14 mouse cellular contexts compared by ENCODE assay signal in genomic region chr2:6149801-6150200, GRCm38 (mm10). TPM values are rescaled to one million over a fixed set of nuclear protein-coding genes. Genes with fewer than 3 reads are reported as not detected.
"Had no signal": no experiment of that assay in that cellular context is flagged by ENCODE, and none has a peak within 500 bp of the region (broad histone marks: within the 10 kb centered on the region; RNA-seq: fewer than 3 reads in every experiment).

No protein-coding gene starts in this region.

- H3K9ac ChIP-seq: liver, embryonic 12.5 days; liver, embryonic 14.5 days; lung, embryonic 15.5 days; midbrain, embryonic 13.5 days; midbrain, embryonic 15.5 days; neural tube, embryonic 12.5 days had no signal

- ATAC-seq: liver, embryonic 12.5 days; midbrain, embryonic 13.5 days; midbrain, embryonic 15.5 days had no signal

- H3K27ac ChIP-seq: liver, embryonic 12.5 days; liver, embryonic 14.5 days; lung, embryonic 15.5 days; midbrain, embryonic 13.5 days; midbrain, embryonic 15.5 days; neural tube, embryonic 12.5 days had no signal

- DNase-seq: right cerebral cortex, postnatal 25 days; right cerebral cortex, postnatal 4 days; spleen, adult 18-20 months; thymus, adult 18-20 months; thymus, postnatal 14 days; thymus, postnatal 36 days had no signal

- H3K4me3 ChIP-seq: liver, embryonic 12.5 days; lung, embryonic 15.5 days; midbrain, embryonic 13.5 days; midbrain, embryonic 15.5 days; neural tube, embryonic 12.5 days had no signal

- H3K4me1 ChIP-seq: liver, embryonic 12.5 days; lung, embryonic 15.5 days; midbrain, embryonic 13.5 days; midbrain, embryonic 15.5 days; neural tube, embryonic 12.5 days had no signal

- H3K4me2 ChIP-seq: liver, embryonic 12.5 days; lung, embryonic 15.5 days; midbrain, embryonic 11.5 days; midbrain, embryonic 13.5 days; midbrain, embryonic 15.5 days; neural tube, embryonic 12.5 days had no signal

- H3K36me3 ChIP-seq: liver, embryonic 12.5 days; lung, embryonic 15.5 days; midbrain, embryonic 13.5 days; midbrain, embryonic 15.5 days; neural tube, embryonic 12.5 days had no signal

- H3K27me3 ChIP-seq: liver, embryonic 12.5 days; lung, embryonic 15.5 days; midbrain, embryonic 13.5 days; midbrain, embryonic 15.5 days; neural tube, embryonic 12.5 days had no signal

- H3K9me3 ChIP-seq: liver, embryonic 12.5 days; lung, embryonic 15.5 days; midbrain, embryonic 13.5 days; midbrain, embryonic 15.5 days; neural tube, embryonic 12.5 days had no signal

RNA-seq across cellular contexts. Expression of gene Proser2, which starts 19.8 kb away (rescaled TPM):
- total RNA-seq: monocyte, adult 5-6 weeks had no signal
